Mouse (Mus musculus): ENCODE measurements around the gene Olfr539. TPM values are rescaled to one million over a fixed set of nuclear protein-coding genes. Genes with fewer than 3 reads are reported as not detected.
"Not testable (repeated sequence)": the region's sequence is repeated elsewhere in the genome, so short reads cannot be mapped to it uniquely, and the experiment has no call there.

The Olfr539 gene
- polyA plus RNA-seq (2015; fragmentation: Nextera tagmentation; extraction: Ambion mirVana), result not detected in 2 replicates

DNA sequence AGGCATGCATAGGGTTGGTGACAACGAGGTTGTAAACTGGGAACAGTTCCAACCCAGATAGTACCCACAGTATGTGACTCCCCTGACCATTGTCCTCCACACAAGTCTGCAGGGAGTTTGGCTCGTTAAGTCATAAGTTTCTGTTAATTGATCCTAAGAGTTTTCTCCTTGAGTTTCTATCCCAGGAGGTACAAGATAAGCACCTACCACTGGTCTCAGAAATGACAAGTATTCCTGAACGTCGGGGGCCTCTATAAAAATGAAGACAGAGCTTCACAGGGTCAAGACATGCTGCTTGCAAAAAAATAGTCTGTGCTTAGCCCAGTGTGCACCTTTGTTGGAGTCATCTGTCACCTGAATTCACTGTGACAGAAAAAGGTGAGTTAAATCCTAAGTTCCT is at the start of gene Olfr539:
Olfr539 (plus strand) TSS at position 301 of the 400 bp plus-strand sequence.
- Histone ChIP-seq H3K9me3 (replicated peaks) (no peaks in the 10 kb centered on the region), H3K27me3 (no peaks in the 10 kb centered on the region), H3K4me1 (replicated peaks) (no peaks in the 10 kb centered on the region), H3K36me3 (replicated peaks) (no peaks in the 10 kb centered on the region), H3K27ac (replicated peaks) (no peak within 1 kb of the TSS), H3K4me3 (replicated peaks) (no peak within 1 kb of the TSS), H3K4me2 (no peak within 1 kb of the TSS), H3K9ac (no peak within 1 kb of the TSS)
- whole genome bisulfite sequencing (ENCODE audit: insufficient replicate concordance), result 51% methylated on average over 4 of the region's 4 CpGs
- no peak for ATAC-seq (ENCODE audit: insufficient read depth)

DNA sequence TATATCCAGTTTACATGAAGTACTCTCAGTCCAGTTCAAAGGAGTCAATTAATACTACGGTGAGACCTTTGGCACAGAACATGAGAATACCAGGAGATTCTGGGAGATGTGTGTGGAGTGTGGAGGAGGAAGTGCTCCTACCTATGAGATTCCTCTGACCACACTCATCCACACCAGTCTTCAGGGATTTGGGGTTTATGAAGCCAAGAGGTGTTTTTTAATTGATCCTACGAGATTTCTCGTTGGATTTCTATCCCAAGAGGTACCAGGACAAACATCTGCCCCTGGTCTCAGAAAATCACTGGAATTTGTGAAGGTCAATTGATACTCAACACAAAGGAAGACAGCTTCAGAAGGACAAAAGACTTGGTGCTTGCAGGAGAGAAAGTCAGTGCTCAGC is 31.1 kb upstream of the Olfr539 start, which contains the start of gene Olfr61:
Olfr61 (plus strand) TSS at position 301 of the 400 bp plus-strand sequence.
- H3K9ac ChIP-seq; H3K9me3 ChIP-seq (replicated peaks); H3K4me2 ChIP-seq; H3K27ac ChIP-seq (replicated peaks); ATAC-seq (ENCODE audit: insufficient read depth); H3K36me3 ChIP-seq (replicated peaks); H3K4me1 ChIP-seq (replicated peaks); H3K4me3 ChIP-seq (replicated peaks); H3K27me3 ChIP-seq: not testable (repeated sequence)
- WGBS (ENCODE audit: insufficient replicate concordance), result 59% methylated on average over 3 of the region's 3 CpGs

DNA sequence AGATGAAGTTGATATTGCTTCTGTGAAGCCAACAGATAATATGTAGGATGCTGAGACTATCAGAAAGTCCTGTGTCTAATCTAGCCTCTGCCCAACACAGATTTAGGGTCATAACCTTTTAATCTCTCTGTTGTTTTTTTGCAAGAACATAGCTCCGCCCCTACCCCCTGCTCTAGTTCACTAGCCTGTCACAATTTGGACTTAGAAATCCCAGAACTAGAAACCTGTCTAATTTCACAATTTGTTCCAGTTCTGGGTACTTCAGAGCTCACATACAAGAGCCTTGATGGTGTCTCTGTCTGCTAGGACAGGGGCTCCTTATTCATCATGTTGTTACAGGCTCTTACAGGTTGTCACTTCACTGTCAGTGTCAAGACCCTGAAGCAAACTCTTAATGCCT is 29.2 kb upstream of the Olfr539 start:
- no peaks in the 10 kb centered on the region for H3K36me3 ChIP-seq (replicated peaks)
- 32% methylated on average over 1 of the region's 1 CpGs for WGBS (ENCODE audit: insufficient replicate concordance)
- no peak overlapping the region for H3K27ac ChIP-seq (replicated peaks)
- H3K4me2 ChIP-seq, result no peak overlapping the region
- no peaks in the 10 kb centered on the region for H3K9me3 ChIP-seq (replicated peaks)
- H3K4me1 ChIP-seq (replicated peaks), result no peaks in the 10 kb centered on the region
- no peak for ATAC-seq (ENCODE audit: insufficient read depth)
- H3K4me3 ChIP-seq (replicated peaks), result no peak overlapping the region
- no peaks in the 10 kb centered on the region for H3K27me3 ChIP-seq
- no peak overlapping the region for H3K9ac ChIP-seq

DNA sequence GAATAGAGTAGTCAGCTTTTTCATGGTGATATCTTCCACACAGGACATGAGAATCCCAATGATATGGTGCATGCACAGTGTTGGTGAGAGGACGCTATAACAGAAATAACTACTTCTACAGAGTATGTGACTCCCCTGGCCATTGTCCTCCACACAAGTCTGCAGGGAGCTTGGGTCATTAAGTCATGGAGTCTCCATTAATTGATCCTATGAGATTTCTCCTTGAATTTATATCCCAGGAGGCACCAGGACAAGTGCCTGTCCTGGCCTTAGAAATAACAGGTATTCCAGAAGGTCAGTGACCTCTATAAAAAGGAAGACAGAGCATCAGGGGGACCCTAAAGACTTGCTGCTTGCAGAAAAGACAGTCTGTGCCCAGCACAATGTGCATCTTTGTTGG is 13.6 kb upstream of the Olfr539 start, which contains the start of gene Olfr53:
Olfr53 (plus strand) TSS at position 301 of the 400 bp plus-strand sequence.
- Histone ChIP-seq H3K4me2 (no peak within 1 kb of the TSS), H3K27ac (replicated peaks) (no peak within 1 kb of the TSS), H3K9ac (no peak within 1 kb of the TSS), H3K9me3 (replicated peaks) (no peaks in the 10 kb centered on the region), H3K36me3 (replicated peaks) (no peaks in the 10 kb centered on the region), H3K27me3 (no peaks in the 10 kb centered on the region), H3K4me3 (replicated peaks) (no peak within 1 kb of the TSS), H3K4me1 (replicated peaks) (no peaks in the 10 kb centered on the region)
- no peak for ATAC-seq (ENCODE audit: insufficient read depth)
- WGBS (ENCODE audit: insufficient replicate concordance), result 63% methylated on average over 1 of the region's 1 CpGs

DNA sequence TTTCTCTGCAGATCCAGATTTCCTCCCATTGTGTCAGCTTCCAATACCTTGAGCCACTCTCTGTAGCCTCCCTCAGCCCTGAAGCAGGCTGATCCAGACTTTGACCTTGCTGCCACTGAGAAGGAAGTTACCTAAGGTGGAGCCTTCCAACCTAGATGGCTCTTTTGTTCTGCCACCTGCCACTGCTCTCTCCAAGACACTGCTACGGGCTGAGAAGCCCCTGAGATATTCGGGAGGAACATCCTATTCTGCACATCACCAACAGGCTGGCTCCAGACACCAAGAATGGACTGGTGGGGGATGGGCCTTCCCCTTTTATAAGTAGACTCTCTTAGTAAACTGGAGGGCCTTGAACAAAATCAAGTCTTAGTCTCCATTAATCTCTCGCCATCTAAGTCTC is 11.0 kb downstream of the Olfr539 start:
- not testable (repeated sequence) for H3K4me2 ChIP-seq; H3K27me3 ChIP-seq; H3K9me3 ChIP-seq (replicated peaks); H3K27ac ChIP-seq (replicated peaks); ATAC-seq (ENCODE audit: insufficient read depth); H3K4me1 ChIP-seq (replicated peaks); H3K4me3 ChIP-seq (replicated peaks); H3K36me3 ChIP-seq (replicated peaks); H3K9ac ChIP-seq
- WGBS (ENCODE audit: insufficient replicate concordance), result 49% methylated on average over 3 of the region's 3 CpGs

DNA sequence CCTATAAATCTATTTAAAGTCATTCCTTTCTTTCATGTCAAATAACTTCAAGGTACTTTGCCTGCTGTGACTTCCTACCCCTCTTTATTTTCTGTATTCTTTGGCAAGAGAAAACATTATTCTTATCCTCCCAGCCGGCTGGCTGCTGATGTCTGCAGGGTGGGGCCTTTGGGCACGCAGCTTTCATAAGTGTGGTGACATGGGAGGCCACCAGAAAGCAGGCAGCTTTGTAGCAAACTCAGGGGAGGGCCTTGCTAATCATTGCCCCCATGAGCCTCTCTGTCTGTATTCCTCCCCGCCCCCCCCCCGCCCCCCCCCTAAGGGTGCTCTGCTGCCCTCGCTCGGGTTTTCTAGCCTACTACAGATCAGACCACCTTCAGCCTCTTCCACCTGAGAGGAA is 16.1 kb downstream of the Olfr539 start:
- Histone ChIP-seq H3K36me3 (replicated peaks) (no peaks in the 10 kb centered on the region), H3K9ac (no peak overlapping the region), H3K4me1 (replicated peaks) (no peaks in the 10 kb centered on the region), H3K4me3 (replicated peaks) (no peak overlapping the region), H3K27me3 (no peaks in the 10 kb centered on the region), H3K4me2 (no peak overlapping the region), H3K9me3 (replicated peaks) (no peaks in the 10 kb centered on the region), H3K27ac (replicated peaks) (no peak overlapping the region)
- ATAC-seq (ENCODE audit: insufficient read depth), result no peak
- 2% methylated on average over 5 of the region's 6 CpGs for WGBS (ENCODE audit: insufficient replicate concordance)

DNA sequence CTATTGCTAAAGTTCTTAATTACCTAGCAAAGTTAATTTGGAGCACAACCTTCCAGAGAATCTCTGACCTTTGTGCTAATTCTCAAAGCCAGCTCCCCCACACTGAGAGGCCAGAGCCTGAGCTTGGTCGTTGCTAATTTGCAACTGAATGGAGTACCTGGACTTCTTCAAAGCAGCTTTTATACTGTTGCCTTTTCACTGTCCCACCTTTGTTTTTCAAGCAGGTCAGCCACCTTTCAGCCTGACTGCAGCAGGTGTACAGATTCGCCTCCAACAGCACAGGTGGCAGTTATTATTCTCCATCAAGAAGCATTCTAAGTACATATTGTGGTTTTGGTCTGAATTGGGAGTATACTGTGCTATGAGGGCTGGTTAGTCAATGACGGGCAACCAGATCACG is 19.9 kb downstream of the Olfr539 start:
- H3K4me2 ChIP-seq; H3K27ac ChIP-seq (replicated peaks); H3K4me3 ChIP-seq (replicated peaks); H3K36me3 ChIP-seq (replicated peaks); H3K9me3 ChIP-seq (replicated peaks); ATAC-seq (ENCODE audit: insufficient read depth); H3K4me1 ChIP-seq (replicated peaks); H3K9ac ChIP-seq; H3K27me3 ChIP-seq: not testable (repeated sequence)
- 45% methylated on average over 4 of the region's 4 CpGs for WGBS (ENCODE audit: insufficient replicate concordance)

DNA sequence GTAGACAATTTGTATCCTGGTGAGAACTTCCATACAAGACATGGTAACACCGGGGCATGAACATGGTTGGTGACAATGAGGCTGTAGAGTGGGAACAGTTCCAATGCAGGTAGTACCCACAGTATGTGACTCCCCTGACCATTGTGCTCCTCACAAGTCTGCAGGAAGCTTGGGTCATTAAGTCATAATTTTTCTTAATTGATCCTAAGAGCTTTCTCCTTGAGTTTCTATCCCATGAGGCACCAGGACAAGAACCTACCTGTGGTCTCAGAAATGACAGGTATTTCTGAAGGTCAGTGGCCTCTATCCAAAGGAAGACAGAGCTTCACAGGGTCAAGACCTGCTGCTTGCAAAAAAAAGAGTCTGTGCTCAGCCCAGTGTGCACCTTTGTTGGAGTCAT is 21.9 kb downstream of the Olfr539 start, which contains the start of gene Olfr45:
Olfr45 (plus strand) TSS at position 301 of the 400 bp plus-strand sequence.
- H3K9ac ChIP-seq, result no peak within 1 kb of the TSS
- no peak within 1 kb of the TSS for H3K27ac ChIP-seq (replicated peaks)
- H3K9me3 ChIP-seq (replicated peaks), result no peaks in the 10 kb centered on the region
- no peak for ATAC-seq (ENCODE audit: insufficient read depth)
- H3K4me1 ChIP-seq (replicated peaks), result no peaks in the 10 kb centered on the region
- no peak within 1 kb of the TSS for H3K4me2 ChIP-seq
- H3K4me3 ChIP-seq (replicated peaks), result no peak within 1 kb of the TSS
- no peaks in the 10 kb centered on the region for H3K36me3 ChIP-seq (replicated peaks)
- H3K27me3 ChIP-seq, result no peaks in the 10 kb centered on the region
- WGBS (ENCODE audit: insufficient replicate concordance), result 49% methylated on average over 1 of the region's 1 CpGs

DNA sequence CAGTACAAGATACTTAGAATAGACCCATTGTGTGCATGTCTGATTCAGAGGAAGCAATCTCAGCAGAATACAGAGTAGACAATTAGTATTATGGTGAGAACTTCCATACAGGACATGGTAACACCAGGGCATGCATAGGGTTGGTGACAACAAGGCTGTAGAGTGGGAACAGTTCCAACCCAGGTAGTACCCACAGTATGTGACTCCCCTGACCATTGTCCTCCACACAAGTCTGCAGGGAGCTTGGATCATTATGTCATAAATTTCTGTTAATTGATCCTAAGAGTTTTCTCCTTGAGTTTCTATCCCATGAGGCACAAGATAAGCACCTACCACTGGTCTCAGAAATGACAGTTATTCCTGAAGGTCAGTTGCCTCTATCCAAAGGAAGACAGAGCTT is 37.2 kb downstream of the Olfr539 start, which contains the start of gene Olfr541:
Olfr541 (plus strand) TSS at position 301 of the 400 bp plus-strand sequence.
- no peaks in the 10 kb centered on the region for H3K36me3 ChIP-seq (replicated peaks)
- ATAC-seq (ENCODE audit: insufficient read depth), result no peak
- no peak within 1 kb of the TSS for H3K4me2 ChIP-seq
- H3K4me1 ChIP-seq (replicated peaks), result no peaks in the 10 kb centered on the region
- H3K9ac ChIP-seq, result no peak within 1 kb of the TSS
- H3K27ac ChIP-seq (replicated peaks), result no peak within 1 kb of the TSS
- no peaks in the 10 kb centered on the region for H3K9me3 ChIP-seq (replicated peaks)
- H3K27me3 ChIP-seq, result no peaks in the 10 kb centered on the region
- no peak within 1 kb of the TSS for H3K4me3 ChIP-seq (replicated peaks)

DNA sequence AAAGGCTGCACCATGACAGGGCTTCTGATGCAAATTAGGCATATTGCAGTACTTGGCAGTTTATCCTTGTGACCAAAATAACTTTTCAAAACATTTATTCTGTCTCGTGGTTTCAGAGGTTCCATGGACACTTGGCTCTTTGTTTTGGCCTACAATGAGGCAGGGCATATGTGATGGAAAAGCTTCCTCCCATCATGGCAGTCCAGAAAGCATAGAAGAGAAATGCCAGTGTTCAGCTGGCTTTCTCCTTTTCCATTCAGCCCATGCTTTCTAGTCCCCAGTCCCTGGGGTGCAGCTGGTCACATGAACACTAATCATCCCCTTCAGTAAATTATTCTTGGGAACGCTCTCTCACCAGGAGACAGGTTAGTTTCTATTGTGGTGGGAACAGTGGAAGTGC is 46.6 kb downstream of the Olfr539 start:
- 57% methylated on average over 2 of the region's 2 CpGs for WGBS (ENCODE audit: insufficient replicate concordance)
- Histone ChIP-seq H3K36me3 (replicated peaks) (no peaks in the 10 kb centered on the region), H3K9ac (no peak overlapping the region), H3K27ac (replicated peaks) (no peak overlapping the region), H3K4me1 (replicated peaks) (no peaks in the 10 kb centered on the region), H3K9me3 (replicated peaks) (no peaks in the 10 kb centered on the region), H3K4me3 (replicated peaks) (no peak overlapping the region), H3K27me3 (no peaks in the 10 kb centered on the region), H3K4me2 (no peak overlapping the region)
- ATAC-seq (ENCODE audit: insufficient read depth), result no peak

DNA sequence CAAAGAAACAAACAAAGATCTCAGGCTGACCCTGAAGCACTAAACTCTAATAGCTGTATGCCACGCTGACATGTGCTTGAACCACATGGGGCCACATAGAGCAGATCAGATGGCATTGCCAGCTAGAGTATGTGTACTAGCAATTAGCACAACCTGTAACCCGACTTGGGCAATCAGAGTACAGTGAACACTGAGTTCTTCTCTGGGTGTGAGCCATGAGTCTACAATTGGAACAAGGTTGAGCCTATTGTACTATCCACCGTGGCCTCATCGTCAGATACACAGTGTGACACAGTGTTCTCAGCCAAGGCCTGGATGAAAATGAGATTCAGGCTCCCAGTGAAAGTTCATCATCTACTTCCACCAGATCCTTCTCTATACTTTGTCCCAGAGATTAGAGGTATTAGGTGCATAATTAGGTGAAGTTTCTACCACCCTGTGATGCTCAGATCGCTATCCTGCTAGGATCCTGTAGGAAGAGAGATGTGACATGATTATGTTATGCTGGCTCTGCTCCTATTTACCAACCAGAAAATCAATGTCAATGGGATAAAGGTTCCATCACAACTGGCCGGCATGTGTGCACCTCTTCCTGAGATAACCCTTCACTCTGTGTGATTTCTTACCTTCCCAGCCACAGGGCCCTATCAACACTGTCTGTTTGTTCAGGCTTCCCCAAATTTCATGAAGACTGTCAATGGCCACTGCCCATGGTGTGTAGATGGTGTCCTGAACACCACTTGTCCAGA is 48.0 kb downstream of the Olfr539 start:
- H3K4me2 ChIP-seq, result no peak overlapping the region
- no peak overlapping the region for H3K4me3 ChIP-seq (replicated peaks)
- H3K36me3 ChIP-seq (replicated peaks), result no peaks in the 10 kb centered on the region
- no peak for ATAC-seq (ENCODE audit: insufficient read depth)
- no peak overlapping the region for H3K27ac ChIP-seq (replicated peaks)
- H3K4me1 ChIP-seq (replicated peaks), result no peaks in the 10 kb centered on the region
- H3K27me3 ChIP-seq, result no peaks in the 10 kb centered on the region
- 61% methylated on average over 6 of the region's 6 CpGs for WGBS (ENCODE audit: insufficient replicate concordance)
- no peak overlapping the region for H3K9ac ChIP-seq
- H3K9me3 ChIP-seq (replicated peaks), result no peaks in the 10 kb centered on the region

Data from liver, embryonic 15.5 days (tissue).